Mouse (Mus musculus) MEL (cell line): ENCODE measurements at regions not wholly inside any gene's neighbourhood (a gene's known extent, or its start where the extent isn't known, plus 50 kb on each side); places are given as distances from the start of the nearest gene placed in this dataset.

Source experiments
- DNase-seq: peaks from one replicate; pipeline ENCODE4 v3.0.0; 2011; ENCODE audit warnings: low read depth, low spot score
- H3K27ac ChIP-seq: 2 replicates; pipeline ENCODE4 v1.5.1; 2012; ENCODE audit warnings: low read depth, mild to moderate bottlenecking, control low read depth, low read length, moderate library complexity; ENCODE audit not compliant: control insufficient read depth
- H3K27me3 ChIP-seq, 2 experiments: fragments of 150-350 bp in 1 of 2; sonication (generic) in 1 of 2; 2 replicates each; pipeline ENCODE4 v1.6.1; 2012; ENCODE audit warnings: low read length in 2 of 2, mild to moderate bottlenecking in 2 of 2, improper control_type of control experiment in 1 of 2, moderate library complexity in 1 of 2; ENCODE audit not compliant: insufficient read depth in 2 of 2, control insufficient read depth in 1 of 2
- H3K36me3 ChIP-seq, 2 experiments: 2 replicates each; pipeline ENCODE4 v1.6.1; 2012 to 2014; ENCODE audit warnings: low read length in 2 of 2, improper control_type of control experiment in 1 of 2, inconsistent platforms in 1 of 2, mild to moderate bottlenecking in 1 of 2; ENCODE audit not compliant: insufficient read depth in 2 of 2, control insufficient read depth in 1 of 2
- H3K4me1 ChIP-seq, 2 experiments: fragments of 150-350 bp in 1 of 2; sonication (generic) in 1 of 2; 2 replicates each; pipeline ENCODE4 v1.6.1; 2012; ENCODE audit warnings: low read length in 2 of 2, improper control_type of control experiment in 1 of 2, mild to moderate bottlenecking in 1 of 2; ENCODE audit not compliant: insufficient read depth in 2 of 2, control insufficient read depth in 1 of 2
- H3K4me3 ChIP-seq, 2 experiments: fragments of 150-350 bp in 1 of 2; sonication (generic) in 1 of 2; 2 replicates each; pipeline ENCODE4 v1.5.1; 2012; ENCODE audit warnings: low read depth in 2 of 2, low read length in 2 of 2, mild to moderate bottlenecking in 2 of 2, moderate library complexity in 2 of 2, control low read depth in 1 of 2, improper control_type of control experiment in 1 of 2; ENCODE audit not compliant: control insufficient read depth in 1 of 2, insufficient read depth in 1 of 2
- H3K79me2 ChIP-seq: 2 replicates; pipeline ENCODE4 v1.6.1; 2012; ENCODE audit warnings: mild to moderate bottlenecking, low read length, moderate library complexity; ENCODE audit not compliant: control insufficient read depth, poor library complexity, insufficient read depth
- H3K9ac ChIP-seq: 2 replicates; pipeline ENCODE4 v1.6.1; 2012; ENCODE audit warnings: low read depth, mild to moderate bottlenecking, control low read depth, low read length, moderate library complexity; ENCODE audit not compliant: control insufficient read depth, poor library complexity, severe bottlenecking
- H3K9me3 ChIP-seq: fragments of 150-350 bp; sonication (generic); replicated peaks from 2 replicates; pipeline ENCODE4 v1.6.1; 2012; ENCODE audit warnings: mild to moderate bottlenecking, low read length, improper control_type of control experiment, moderate library complexity; ENCODE audit not compliant: insufficient read depth
- CHD1 ChIP-seq: IDR thresholded peaks from 2 replicates; pipeline ENCODE4 v1.6.1; 2012; ENCODE audit warnings: low read depth, mild to moderate bottlenecking, inconsistent platforms, low read length, improper control_type of control experiment
- CHD2 ChIP-seq: IDR thresholded peaks from 2 replicates; pipeline ENCODE4 v1.6.1; 2011; ENCODE audit warnings: low read length, improper control_type of control experiment
- CTCF ChIP-seq, 3 experiments: IDR thresholded peaks in 2 of 3; conservative IDR thresholded peaks in 1 of 3; 2 replicates each; pipeline ENCODE4 v1.5.1; 2011 to 2012; ENCODE audit warnings: low read length in 3 of 3, low read depth in 2 of 3, mild to moderate bottlenecking in 2 of 3, improper control_type of control experiment in 1 of 3, inconsistent platforms in 1 of 3, mixed read lengths in 1 of 3, moderate library complexity in 1 of 3; ENCODE audit not compliant: control insufficient read depth in 1 of 3, insufficient read depth in 1 of 3, poor library complexity in 1 of 3, severe bottlenecking in 1 of 3
- E2F4 ChIP-seq: IDR thresholded peaks from 2 replicates; pipeline ENCODE4 v1.6.1; 2011; ENCODE audit warnings: low read depth, low read length, improper control_type of control experiment, borderline replicate concordance
- ELF1 ChIP-seq: IDR thresholded peaks from 2 replicates; pipeline ENCODE4 v1.6.1; 2014; ENCODE audit warnings: low read depth, mild to moderate bottlenecking, inconsistent platforms, low read length, improper control_type of control experiment, moderate library complexity
- GABPA ChIP-seq: IDR thresholded peaks from 2 replicates; pipeline ENCODE4 v1.6.1; 2012; ENCODE audit warnings: low read depth, mild to moderate bottlenecking, inconsistent platforms, low read length, improper control_type of control experiment, moderate library complexity
- KAT2A ChIP-seq: conservative IDR thresholded peaks from 2 replicates; pipeline ENCODE4 v1.6.1; 2012; ENCODE audit warnings: low read depth, low read length, improper control_type of control experiment, inconsistent platforms
- MEF2A ChIP-seq: IDR thresholded peaks from 2 replicates; pipeline ENCODE4 v1.6.1; 2014; ENCODE audit warnings: low read depth, mild to moderate bottlenecking, inconsistent platforms, low read length, improper control_type of control experiment; ENCODE audit not compliant: poor library complexity, insufficient replicate concordance, severe bottlenecking; ENCODE audit errors: extremely low read depth
- MXI1 ChIP-seq: IDR thresholded peaks from 2 replicates; pipeline ENCODE4 v1.6.1; 2011; ENCODE audit warnings: mild to moderate bottlenecking, low read depth, low read length, improper control_type of control experiment
- MYB ChIP-seq: IDR thresholded peaks from 2 replicates; pipeline ENCODE4 v1.6.1; 2011; ENCODE audit warnings: mild to moderate bottlenecking, low read depth, low read length, improper control_type of control experiment
- MYC ChIP-seq: IDR thresholded peaks from 2 replicates; pipeline ENCODE4 v1.6.1; 2011; ENCODE audit warnings: low read depth, mild to moderate bottlenecking, low read length, improper control_type of control experiment, moderate library complexity
- POLR2AphosphoS2 ChIP-seq: IDR thresholded peaks from 2 replicates; pipeline ENCODE4 v1.6.1; 2011; ENCODE audit warnings: low read length, improper control_type of control experiment
- POLR2AphosphoS5 ChIP-seq: IDR thresholded peaks from 2 replicates; pipeline ENCODE4 v1.6.1; 2012; ENCODE audit warnings: low read depth, borderline replicate concordance, mild to moderate bottlenecking, inconsistent platforms, low read length, moderate library complexity, mixed read lengths
- RAD21 ChIP-seq: IDR thresholded peaks from 2 replicates; pipeline ENCODE4 v1.6.1; 2011; ENCODE audit warnings: mild to moderate bottlenecking, low read depth, low read length, improper control_type of control experiment
- RCOR1 ChIP-seq: IDR thresholded peaks from 2 replicates; pipeline ENCODE4 v1.6.1; 2012; ENCODE audit warnings: low read depth, mild to moderate bottlenecking, inconsistent platforms, low read length, improper control_type of control experiment
- SIN3A ChIP-seq: IDR thresholded peaks from 2 replicates; pipeline ENCODE4 v1.6.1; 2012; ENCODE audit warnings: low read length, improper control_type of control experiment, inconsistent platforms
- SMC3 ChIP-seq: IDR thresholded peaks from 2 replicates; pipeline ENCODE4 v1.6.1; 2011; ENCODE audit warnings: low read depth, low read length, improper control_type of control experiment
- UBTF ChIP-seq: IDR thresholded peaks from 2 replicates; pipeline ENCODE4 v1.6.1; 2012; ENCODE audit warnings: low read depth, mild to moderate bottlenecking, inconsistent platforms, low read length, improper control_type of control experiment, moderate library complexity, borderline replicate concordance; ENCODE audit not compliant: insufficient read depth
- USF1 ChIP-seq: IDR thresholded peaks from 2 replicates; pipeline ENCODE4 v1.6.1; 2014; ENCODE audit warnings: low read depth, mild to moderate bottlenecking, inconsistent platforms, low read length, improper control_type of control experiment, moderate library complexity
- ZC3H11A ChIP-seq: IDR thresholded peaks from 2 replicates; pipeline ENCODE4 v1.6.1; 2012; ENCODE audit warnings: low read depth, mild to moderate bottlenecking, inconsistent platforms, low read length, improper control_type of control experiment
- ZKSCAN1 ChIP-seq: IDR thresholded peaks from 2 replicates; pipeline ENCODE4 v1.6.1; 2012; ENCODE audit warnings: low read depth, mild to moderate bottlenecking, inconsistent platforms, low read length, improper control_type of control experiment, moderate library complexity
- ZMIZ1 ChIP-seq: IDR thresholded peaks from 2 replicates; pipeline ENCODE4 v1.6.1; 2012; ENCODE audit warnings: low read depth, mild to moderate bottlenecking, inconsistent platforms, low read length, improper control_type of control experiment, moderate library complexity

- no peak overlapping the region for H3K4me3 ChIP-seq
- no peak overlapping the region for H3K9ac ChIP-seq
- no peaks in the 10 kb centered on the region; a peak in 1 of 4 replicates for H3K27me3 ChIP-seq
- H3K36me3 ChIP-seq = no peaks in the 10 kb centered on the region; a peak in 1 of 4 replicates
- H3K79me2 ChIP-seq = no peaks in the 10 kb centered on the region
- H3K4me1 ChIP-seq = peaks cover 2 to 6% of the 10 kb centered on the region in 2 experiments; a peak in 3 of 4 replicates
- TF ChIP-seq SMC3 (no peak), ELF1 (no peak), MYB (no peak), RAD21 (no peak)
- H3K9me3 ChIP-seq = no peaks in the 10 kb centered on the region
- DNase-seq = no peak
- H3K27ac ChIP-seq = no peak overlapping the region
These were observed 181.9 kb downstream of the Fam76b start for GRCm38 (mm10) chr9:14009451-14009850.

- H3K27ac ChIP-seq = no peak overlapping the region
- TF ChIP-seq MYC = no peak
- TF ChIP-seq ZKSCAN1 = no peak
- no peak for TF ChIP-seq CHD1
- 0 out of 6 replicates have a peak, but pooled peaks of 1 of the 3 experiments have one; percentile 7 for TF ChIP-seq CTCF (IDR thresholded peaks at IDR 0.05 in 2 of 3, conservative IDR thresholded peaks at IDR 0.05 in 1 of 3; ENCODE audit: control insufficient read depth in 1 of 3, insufficient read depth in 1 of 3, low read depth in 2 of 3, low read length in 3 of 3, poor library complexity in 1 of 3, severe bottlenecking in 1 of 3)
- TF ChIP-seq GABPA = no peak
- TF ChIP-seq KAT2A = no peak
- no peak for TF ChIP-seq ZMIZ1
- TF ChIP-seq, all 39 proteins: peak for 1
These were observed 182.9 kb downstream of the Fam76b start for GRCm38 (mm10) chr9:14010261-14010949.

GRCm38 (mm10) chr9:14024216-14024615 is 196.7 kb downstream of the Fam76b start:
- H3K4me3 ChIP-seq = no peak overlapping the region
- H3K9me3 ChIP-seq = no peaks in the 10 kb centered on the region
- peaks cover 1 to 6% of the 10 kb centered on the region in 2 experiments; a peak in 2 of 4 replicates for H3K27me3 ChIP-seq
- TF ChIP-seq UBTF (no peak), CHD1 (no peak), E2F4 (no peak), SIN3A (no peak), ZC3H11A (no peak), POLR2AphosphoS5 (no peak), RCOR1 (no peak), USF1 (no peak), RAD21 (no peak), MXI1 (no peak), CHD2 (no peak), POLR2AphosphoS2 (no peak), MEF2A (no peak), SMC3 (no peak)
- H3K36me3 ChIP-seq = no peaks in the 10 kb centered on the region
- DNase-seq = no peak
- H3K4me1 ChIP-seq = no peaks in the 10 kb centered on the region
- no peak overlapping the region for H3K27ac ChIP-seq
- no peak overlapping the region for H3K9ac ChIP-seq
- H3K79me2 ChIP-seq = no peaks in the 10 kb centered on the region

More at GRCm38 (mm10) chr9:14010261-14010949, 182.9 kb downstream of the Fam76b start:
- peak; percentile 22 for DNase-seq
- H3K36me3 ChIP-seq = no peaks in the 10 kb centered on the region; a peak in 1 of 4 replicates
- no peaks in the 10 kb centered on the region for H3K79me2 ChIP-seq
- no peak overlapping the region for H3K4me3 ChIP-seq
- H3K27me3 ChIP-seq = no peaks in the 10 kb centered on the region; a peak in 1 of 4 replicates
- no peaks in the 10 kb centered on the region for H3K9me3 ChIP-seq
- H3K9ac ChIP-seq = no peak overlapping the region
- H3K4me1 ChIP-seq = peaks cover 2 to 6% of the 10 kb centered on the region in 2 experiments; a peak in 3 of 4 replicates
